Mouse (Mus musculus) spleen, adult 2 months (tissue): ENCODE measurements around the gene Atxn1.

Experiments
- CTCF ChIP-seq: fragments of 200-500 bp; IDR thresholded peaks from 2 replicates; pipeline ENCODE4 v1.5.1; 2011; ENCODE audit warnings: mild to moderate bottlenecking, inconsistent platforms; ENCODE audit not compliant: insufficient read depth, insufficient read length, insufficient replicate concordance; ENCODE audit errors: extremely low read depth
- POLR2A ChIP-seq: fragments of 200-500 bp; IDR thresholded peaks from 2 replicates; pipeline ENCODE4 v1.6.1; 2011; ENCODE audit warnings: low read depth, low read length, inconsistent platforms

DNA sequence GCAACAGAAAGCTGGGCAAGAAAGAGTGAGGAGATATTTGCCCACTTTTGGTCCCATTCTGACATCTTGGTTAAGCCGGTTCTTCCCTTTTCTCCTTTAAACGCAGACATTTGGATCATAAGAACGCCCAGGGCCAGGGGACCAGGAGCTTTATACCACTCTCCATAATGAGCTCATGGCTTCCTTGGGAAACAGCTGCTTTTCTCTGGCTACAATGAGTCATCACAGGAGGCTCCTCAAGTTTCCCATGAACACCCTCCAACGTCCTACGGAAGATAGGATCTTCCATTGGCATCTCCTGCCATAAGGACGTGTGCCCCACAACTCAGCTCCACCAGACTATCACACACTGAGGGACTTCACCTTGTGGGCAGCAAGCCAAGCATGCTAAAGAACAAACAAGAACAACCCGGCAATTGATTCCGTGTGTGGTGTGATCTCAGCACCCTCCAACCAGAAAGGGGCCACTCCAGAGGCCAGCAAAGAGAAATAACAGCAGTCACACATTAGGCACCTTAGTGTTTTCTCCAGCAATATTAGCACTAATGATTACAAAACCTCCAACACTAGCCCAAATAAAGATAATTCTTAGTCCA lies 135.4 kb downstream of the Atxn1 start:
- TF ChIP-seq CTCF (no peak), POLR2A (no peak)
